Mouse (Mus musculus) intestine, embryonic 15.5 days (tissue): ENCODE measurements around the gene Vat1. TPM values are rescaled to one million over a fixed set of nuclear protein-coding genes. Genes with fewer than 3 reads are reported as not detected.

Source experiments
- ATAC-seq: fragments of 200-750 bp; cut with Nextera tagmentation; 2 replicates; pipeline ENCODE4 v1.8.0; 2017; ENCODE audit warnings: moderate TSS enrichment, moderate library complexity
- H3K27ac ChIP-seq: fragments of 300-500 bp; sonication (generic); 2 replicates; pipeline ENCODE4 v1.5.1; 2015; ENCODE audit warnings: mild to moderate bottlenecking, inconsistent platforms
- H3K27me3 ChIP-seq: fragments of 300-500 bp; sonication (generic); replicated peaks from 2 replicates; pipeline ENCODE4 v1.6.1; 2015; ENCODE audit warnings: inconsistent platforms
- H3K36me3 ChIP-seq: fragments of 300-500 bp; sonication (generic); 2 replicates; pipeline ENCODE4 v1.6.1; 2015; ENCODE audit warnings: inconsistent platforms
- H3K4me1 ChIP-seq: fragments of 300-500 bp; sonication (generic); replicated peaks from 2 replicates; pipeline ENCODE4 v1.6.1; 2015; ENCODE audit warnings: inconsistent platforms
- H3K4me2 ChIP-seq: fragments of 300-500 bp; sonication (generic); replicated peaks from 2 replicates; pipeline ENCODE4 v1.6.1; 2015; ENCODE audit warnings: mild to moderate bottlenecking, inconsistent platforms
- H3K4me3 ChIP-seq: fragments of 300-500 bp; sonication (generic); replicated peaks from 2 replicates; pipeline ENCODE4 v1.5.1; 2015; ENCODE audit warnings: inconsistent platforms
- H3K9ac ChIP-seq: fragments of 300-500 bp; sonication (generic); 2 replicates; pipeline ENCODE4 v1.6.1; 2015; ENCODE audit warnings: inconsistent platforms
- H3K9me3 ChIP-seq: fragments of 300-500 bp; sonication (generic); 2 replicates; pipeline ENCODE4 v1.6.1; 2016; ENCODE audit warnings: inconsistent platforms
- WGBS: fragments of 180-500 bp; shearing (Covaris S2); methylation state at CpG from one replicate; pipeline ENCODE4 v1.1.7; 2015; 5-methylcytosine and 5-hydroxymethylcytosine counted together
- polyA plus RNA-seq: library from polyadenylated mRNA; unstranded; fragments of >200 nt; fragmentation: Nextera tagmentation; extraction: Ambion mirVana; gene quantifications from 2 replicates; pipeline ENCODE4 v1.2.1, GENCODE M21; 2015

Vat1 gene
- 69.7 and 70.0 TPM in 2 replicates for polyA plus RNA-seq

GRCm38 (mm10) chr11:101465869-101466551, at the start of gene Vat1:
Vat1 (minus strand) TSS chr11:101466230.
- Histone ChIP-seq H3K27me3 (no peaks in the 10 kb centered on the region), H3K4me3 (peak within 1 kb of the TSS; percentile 93), H3K4me2 (peak within 1 kb of the TSS; percentile 98), H3K9me3 (no peaks in the 10 kb centered on the region), H3K9ac (peak within 1 kb of the TSS; percentile 81), H3K27ac (peak within 1 kb of the TSS; percentile 93), H3K4me1 (peaks cover 31% of the 10 kb centered on the region), H3K36me3 (0 out of 2 replicates have a peak, but pooled peaks cover 5% of the 10 kb centered on the region)
- peak; percentile 57 for ATAC-seq
- WGBS, result 1% methylated on average over 59 of the region's 60 CpGs

- no peak overlapping the region for H3K4me2 ChIP-seq
- H3K27me3 ChIP-seq, result no peaks in the 10 kb centered on the region
- no peaks in the 10 kb centered on the region for H3K9me3 ChIP-seq
- 81% methylated on average over 7 of the region's 7 CpGs for WGBS
- peak; percentile 51; the same call in 1 of the 2 replicates for ATAC-seq
- no peaks in the 10 kb centered on the region for H3K4me1 ChIP-seq
- no peak overlapping the region for H3K4me3 ChIP-seq
- no peak overlapping the region for H3K9ac ChIP-seq
- peaks cover 9% of the 10 kb centered on the region for H3K36me3 ChIP-seq
- H3K27ac ChIP-seq, result no peak overlapping the region
These were observed 41.1 kb upstream of the Vat1 start for GRCm38 (mm10) chr11:101507090-101507489.

- no peak overlapping the region for H3K9ac ChIP-seq
- H3K4me1 ChIP-seq, result no peaks in the 10 kb centered on the region
- no peak overlapping the region for H3K27ac ChIP-seq
- peaks cover 9% of the 10 kb centered on the region for H3K36me3 ChIP-seq
- H3K27me3 ChIP-seq, result no peaks in the 10 kb centered on the region
- WGBS, result 90% methylated on average over 5 of the region's 5 CpGs
- ATAC-seq, result no peak
- H3K4me2 ChIP-seq, result no peak overlapping the region
- H3K9me3 ChIP-seq, result no peaks in the 10 kb centered on the region
- H3K4me3 ChIP-seq, result no peak overlapping the region
These were observed 40.3 kb upstream of the Vat1 start for GRCm38 (mm10) chr11:101506269-101506780.

GRCm38 (mm10) chr11:101486126-101486525, 20.1 kb upstream of the Vat1 start:
- Histone ChIP-seq H3K27me3 (no peaks in the 10 kb centered on the region), H3K4me1 (0 out of 2 replicates have a peak, but pooled peaks cover 9% of the 10 kb centered on the region), H3K27ac (0 out of 2 replicates have a peak overlapping the region, but pooled peaks have one; percentile 27), H3K4me2 (no peak overlapping the region), H3K9me3 (no peaks in the 10 kb centered on the region), H3K36me3 (0 out of 2 replicates have a peak, but pooled peaks cover 3% of the 10 kb centered on the region), H3K4me3 (no peak overlapping the region), H3K9ac (no peak overlapping the region)
- 43% methylated on average over 6 of the region's 6 CpGs for WGBS
- ATAC-seq, result no peak

DNA sequence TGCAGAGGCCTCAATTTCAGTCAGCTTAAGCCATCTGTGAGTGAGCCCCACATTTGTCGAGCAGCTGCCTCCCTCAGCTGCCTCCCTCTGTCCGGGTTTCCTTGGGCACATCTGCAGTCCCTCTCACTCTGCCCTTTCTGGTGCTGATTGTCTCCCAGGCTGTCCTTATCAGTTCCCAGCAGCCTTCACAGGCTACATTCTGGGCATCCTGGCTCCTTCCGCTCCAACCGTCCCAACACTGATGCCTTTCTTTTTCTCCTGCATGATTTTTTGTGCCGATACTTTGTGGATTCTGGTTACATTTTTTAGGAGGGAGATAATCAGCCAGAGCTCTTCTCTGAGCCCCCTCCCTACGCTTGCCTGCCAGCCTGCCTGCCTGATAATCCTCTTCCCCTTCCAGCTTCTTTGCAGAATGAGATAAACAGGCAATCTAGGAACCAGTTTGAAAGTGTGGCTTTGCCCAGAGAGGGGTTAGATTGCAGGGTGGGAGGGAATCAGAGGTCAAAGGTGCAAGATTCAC, 19.5 kb upstream of the Vat1 start:
- 0 out of 2 replicates have a peak, but pooled peaks cover 12% of the 10 kb centered on the region for H3K4me1 ChIP-seq
- H3K9ac ChIP-seq, result no peak overlapping the region; the same call in 1 of the 2 replicates
- peak overlapping the region; percentile 27; the same call in 1 of the 2 replicates for H3K27ac ChIP-seq
- H3K4me2 ChIP-seq, result no peak overlapping the region
- no peaks in the 10 kb centered on the region for H3K27me3 ChIP-seq
- 28% methylated on average over 6 of the region's 6 CpGs for WGBS
- 0 out of 2 replicates have a peak, but pooled peaks have one; percentile 37 for ATAC-seq
- no peaks in the 10 kb centered on the region for H3K9me3 ChIP-seq
- H3K4me3 ChIP-seq, result no peak overlapping the region
- 0 out of 2 replicates have a peak, but pooled peaks cover 3% of the 10 kb centered on the region for H3K36me3 ChIP-seq

DNA sequence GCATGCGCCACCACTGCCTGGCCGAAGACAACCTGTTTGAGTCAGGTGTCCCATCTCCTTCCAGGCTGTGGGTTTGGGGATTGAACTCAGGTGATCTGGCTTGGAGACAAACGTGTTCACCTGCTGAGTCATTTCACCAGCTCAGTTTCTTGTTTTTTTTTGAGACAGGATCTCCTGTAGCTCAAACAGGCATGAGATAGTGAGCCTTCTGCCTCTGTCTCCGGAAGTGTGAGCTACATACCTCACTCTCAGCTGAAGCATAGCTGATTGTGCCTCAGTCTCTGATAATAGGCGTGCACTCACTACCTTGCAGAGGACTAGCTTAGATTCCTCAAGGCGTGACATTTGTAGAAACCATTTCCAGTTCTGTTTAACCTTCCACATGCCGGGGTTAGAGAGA, 18.8 kb upstream of the Vat1 start:
- Histone ChIP-seq H3K4me2 (no peak overlapping the region), H3K9me3 (no peaks in the 10 kb centered on the region), H3K27ac (no peak overlapping the region), H3K4me3 (no peak overlapping the region), H3K4me1 (peaks cover 18% of the 10 kb centered on the region; the same call in 1 of the 2 replicates), H3K27me3 (no peaks in the 10 kb centered on the region), H3K9ac (no peak overlapping the region), H3K36me3 (0 out of 2 replicates have a peak, but pooled peaks cover 3% of the 10 kb centered on the region)
- 74% methylated on average over 7 of the region's 7 CpGs for WGBS
- ATAC-seq, result no peak

- Histone ChIP-seq H3K27ac (0 out of 2 replicates have a peak overlapping the region, but pooled peaks have one; percentile 2), H3K4me2 (no peak overlapping the region), H3K9ac (no peak overlapping the region), H3K4me1 (peaks cover 24% of the 10 kb centered on the region), H3K36me3 (no peaks in the 10 kb centered on the region), H3K27me3 (no peaks in the 10 kb centered on the region), H3K4me3 (no peak overlapping the region), H3K9me3 (no peaks in the 10 kb centered on the region)
- 63% methylated on average over 6 of the region's 6 CpGs for WGBS
- ATAC-seq, result no peak
These were observed 18.2 kb upstream of the Vat1 start for GRCm38 (mm10) chr11:101484245-101484644.

DNA sequence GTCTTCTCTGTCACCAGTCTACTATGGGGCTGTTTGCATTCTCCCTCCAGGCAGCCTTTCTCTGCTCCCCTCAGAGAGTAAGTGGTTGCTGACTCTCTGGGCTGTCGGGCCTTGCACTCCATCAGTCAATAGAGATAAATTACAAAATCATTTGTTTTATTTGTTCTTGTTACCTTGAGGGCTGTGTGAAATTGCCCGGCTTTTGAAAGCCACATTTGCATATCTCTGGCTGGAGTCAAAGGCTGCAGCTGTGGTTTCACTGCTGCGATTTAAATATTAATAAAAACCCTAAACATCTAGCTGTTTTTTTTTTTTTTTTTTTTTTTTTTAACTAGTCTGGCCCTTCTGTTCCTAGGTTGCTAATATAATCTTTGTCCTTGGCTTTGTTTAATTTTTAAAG, 17.8 kb upstream of the Vat1 start:
- ATAC-seq, result no peak
- H3K4me1 ChIP-seq, result peaks cover 28% of the 10 kb centered on the region
- no peaks in the 10 kb centered on the region for H3K27me3 ChIP-seq
- H3K36me3 ChIP-seq, result no peaks in the 10 kb centered on the region
- WGBS, result 30% methylated on average over 3 of the region's 3 CpGs
- no peak overlapping the region for H3K4me3 ChIP-seq
- no peak overlapping the region for H3K4me2 ChIP-seq
- no peaks in the 10 kb centered on the region for H3K9me3 ChIP-seq
- H3K9ac ChIP-seq, result no peak overlapping the region
- H3K27ac ChIP-seq, result no peak overlapping the region

- peak overlapping the region; percentile 54 for H3K27ac ChIP-seq
- no peaks in the 10 kb centered on the region for H3K9me3 ChIP-seq
- ATAC-seq, result peak; percentile 75
- 11% methylated on average over 6 of the region's 6 CpGs for WGBS
- H3K4me3 ChIP-seq, result no peak overlapping the region
- H3K27me3 ChIP-seq, result no peaks in the 10 kb centered on the region
- H3K4me1 ChIP-seq, result peaks cover 29% of the 10 kb centered on the region
- H3K9ac ChIP-seq, result no peak overlapping the region
- no peak overlapping the region; the same call in 1 of the 2 replicates for H3K4me2 ChIP-seq
- H3K36me3 ChIP-seq, result no peaks in the 10 kb centered on the region
These were observed 14.9 kb upstream of the Vat1 start for GRCm38 (mm10) chr11:101480912-101481311.

DNA sequence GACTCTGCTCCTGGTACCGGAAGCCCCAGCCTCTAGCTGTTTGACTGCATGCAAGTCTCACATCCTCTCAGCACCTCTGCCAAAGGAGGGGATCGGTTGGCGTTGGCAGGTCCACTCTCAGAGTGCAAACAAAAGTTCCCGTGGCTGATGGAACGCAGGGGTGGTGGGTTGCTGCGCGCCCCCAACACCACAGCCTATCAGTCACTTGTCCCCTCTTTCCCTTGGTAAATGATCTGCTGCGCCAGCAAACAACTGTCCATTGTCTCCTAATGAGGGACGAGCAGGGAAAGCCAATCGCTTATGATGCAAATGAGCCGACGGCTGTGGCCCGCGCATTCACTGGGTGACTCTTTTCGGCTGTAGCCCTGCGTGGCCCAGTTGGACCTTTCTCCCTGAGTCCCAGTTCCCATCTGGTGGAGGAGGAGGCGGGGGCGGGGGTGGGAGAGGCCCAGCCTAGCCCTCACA, 13.2 kb upstream of the Vat1 start:
- ATAC-seq, result no peak
- peak overlapping the region; percentile 30 for H3K4me2 ChIP-seq
- WGBS, result 10% methylated on average over 18 of the region's 18 CpGs
- H3K9ac ChIP-seq, result peak overlapping the region; percentile 15; the same call in 1 of the 2 replicates
- H3K9me3 ChIP-seq, result no peaks in the 10 kb centered on the region
- no peak overlapping the region for H3K27ac ChIP-seq
- H3K27me3 ChIP-seq, result no peaks in the 10 kb centered on the region
- no peaks in the 10 kb centered on the region for H3K36me3 ChIP-seq
- H3K4me1 ChIP-seq, result peaks cover 19% of the 10 kb centered on the region
- H3K4me3 ChIP-seq, result peak overlapping the region; percentile 3; the same call in 1 of the 2 replicates

GRCm38 (mm10) chr11:101477552-101478211, 11.7 kb upstream of the Vat1 start:
- H3K4me2 ChIP-seq, result no peak overlapping the region
- 63% methylated on average over 10 of the region's 10 CpGs for WGBS
- peaks cover 19% of the 10 kb centered on the region for H3K4me1 ChIP-seq
- H3K9me3 ChIP-seq, result no peaks in the 10 kb centered on the region
- H3K36me3 ChIP-seq, result no peaks in the 10 kb centered on the region
- 0 out of 2 replicates have a peak overlapping the region, but pooled peaks have one; percentile 17 for H3K27ac ChIP-seq
- no peaks in the 10 kb centered on the region for H3K27me3 ChIP-seq
- no peak overlapping the region for H3K9ac ChIP-seq
- ATAC-seq, result no peak
- no peak overlapping the region for H3K4me3 ChIP-seq

DNA sequence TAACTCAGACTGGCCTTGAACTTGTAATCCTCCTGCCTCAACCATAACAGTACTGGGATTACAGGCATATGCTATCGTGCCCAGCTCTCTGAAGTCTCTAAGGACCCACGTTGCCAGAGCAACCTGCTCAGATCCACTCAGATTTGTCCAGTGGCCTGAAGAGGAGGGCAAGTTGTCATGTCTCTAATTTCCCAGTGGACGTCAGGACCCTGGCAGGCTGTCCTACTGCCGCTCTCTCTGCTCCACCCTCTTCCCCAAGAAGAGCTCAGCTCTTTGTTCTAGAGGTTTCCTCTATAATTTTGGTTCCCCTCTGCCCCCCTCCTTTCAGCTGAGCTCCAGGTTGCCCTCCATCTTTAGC, 11.1 kb upstream of the Vat1 start:
- Histone ChIP-seq H3K4me2 (no peak overlapping the region), H3K9ac (no peak overlapping the region), H3K4me3 (no peak overlapping the region), H3K27me3 (no peaks in the 10 kb centered on the region), H3K36me3 (no peaks in the 10 kb centered on the region), H3K4me1 (peaks cover 19% of the 10 kb centered on the region), H3K27ac (0 out of 2 replicates have a peak overlapping the region, but pooled peaks have one; percentile 17), H3K9me3 (no peaks in the 10 kb centered on the region)
- WGBS, result 55% methylated on average over 4 of the region's 4 CpGs
- no peak for ATAC-seq
